Mouse (Mus musculus): ENCODE data around the gene Zfp503.

Zfp503 gene

DNA sequence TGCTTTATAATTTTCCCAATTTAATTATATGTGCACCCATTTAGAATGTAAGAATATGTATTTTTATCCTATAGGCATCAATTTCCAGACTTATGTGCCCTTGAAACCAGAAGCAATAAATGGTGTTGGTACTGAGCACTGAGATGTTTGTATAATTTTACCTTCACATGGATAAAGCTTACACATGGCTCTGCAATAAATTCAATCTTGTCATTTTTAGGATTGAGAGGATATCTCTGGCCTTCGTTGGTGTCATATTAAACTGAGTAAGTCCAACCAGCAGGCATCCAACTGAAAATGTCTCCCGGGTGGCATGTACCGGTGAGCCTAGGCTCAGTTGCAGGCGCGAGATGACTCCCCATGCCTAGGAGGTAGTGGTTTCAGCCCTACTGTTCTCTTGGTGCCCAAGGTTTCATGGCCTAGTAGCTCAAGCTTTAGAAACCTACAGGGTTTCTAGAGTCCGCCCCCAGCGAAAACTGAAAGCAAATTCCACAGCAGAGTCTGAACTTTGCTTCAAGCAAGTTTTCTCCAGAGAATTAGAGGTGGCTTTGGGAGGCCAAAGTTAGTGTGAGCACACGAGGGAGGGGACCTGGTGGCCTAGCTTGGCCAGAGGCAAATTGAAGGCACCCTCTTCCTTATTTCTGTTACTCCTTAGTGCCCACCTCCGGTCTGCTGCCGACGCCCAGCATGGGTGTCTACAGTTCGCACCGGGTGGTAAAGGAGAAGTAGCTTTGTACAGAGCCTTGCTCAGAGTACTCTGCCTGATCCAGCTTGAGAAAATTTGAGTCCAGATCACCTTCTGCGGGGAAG, 4.1 kb upstream of the Zfp503 start:
- in situ Hi-C loops (cut with MseI, MboI), result loop anchor here (25.0 kb wide), 2 partner anchors 594 to 819 kb away; no protein-coding TSS in a partner anchor

DNA sequence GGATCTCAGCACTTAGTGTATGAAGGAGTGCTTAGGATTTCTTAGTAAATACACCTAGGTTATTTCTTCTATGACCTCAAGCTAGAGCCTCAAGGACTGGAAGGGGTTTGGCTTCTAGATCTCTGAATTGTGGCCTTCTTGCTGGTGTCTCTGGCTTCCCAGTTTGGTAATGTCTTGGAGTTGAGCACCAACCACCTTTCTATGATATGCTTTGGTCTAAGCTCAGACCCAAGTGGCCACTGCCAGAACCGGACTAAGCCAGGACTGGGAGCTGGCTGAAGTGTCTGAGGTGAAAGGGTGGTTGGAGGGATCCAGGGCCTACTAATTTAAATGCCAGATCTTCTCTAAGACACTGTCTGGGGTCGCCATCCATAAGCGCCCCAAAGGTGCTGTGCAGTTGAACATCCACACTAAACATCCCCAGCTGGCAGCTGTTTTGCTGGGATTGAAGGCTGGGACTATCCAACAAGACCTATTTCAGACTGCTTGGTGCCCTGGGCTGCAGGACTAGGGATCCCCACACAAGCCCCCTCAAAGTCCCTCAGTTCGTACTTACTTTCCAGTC, 3.0 kb upstream of the Zfp503 start:
- in situ Hi-C loops (cut with MseI, MboI), result loop anchor here (25.0 kb wide), 2 partner anchors 595 to 820 kb away; no protein-coding TSS in a partner anchor

DNA sequence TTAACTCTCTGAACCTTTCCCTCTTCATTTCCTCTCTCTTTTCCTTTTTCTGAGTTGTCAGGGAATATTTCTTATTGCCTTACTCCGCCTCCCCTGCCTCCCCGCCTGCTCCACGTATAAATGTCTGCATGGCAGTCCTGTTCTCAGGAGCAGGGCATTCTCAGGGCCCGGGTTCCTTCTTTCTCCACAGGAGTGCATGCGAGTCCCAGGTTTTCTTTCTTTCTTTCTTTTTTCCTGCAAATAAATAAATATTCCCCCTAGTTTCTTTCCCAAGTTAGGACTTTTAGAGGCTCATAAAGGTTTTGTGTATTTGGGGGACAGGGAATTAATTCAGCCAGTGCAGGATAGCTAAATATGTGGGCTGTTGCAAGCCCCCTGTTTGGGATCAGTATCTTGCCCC, 2.5 kb upstream of the Zfp503 start:
- in situ Hi-C loops (cut with MseI, MboI), result loop anchor here (25.0 kb wide), 2 partner anchors 595 to 820 kb away; no protein-coding TSS in a partner anchor

DNA sequence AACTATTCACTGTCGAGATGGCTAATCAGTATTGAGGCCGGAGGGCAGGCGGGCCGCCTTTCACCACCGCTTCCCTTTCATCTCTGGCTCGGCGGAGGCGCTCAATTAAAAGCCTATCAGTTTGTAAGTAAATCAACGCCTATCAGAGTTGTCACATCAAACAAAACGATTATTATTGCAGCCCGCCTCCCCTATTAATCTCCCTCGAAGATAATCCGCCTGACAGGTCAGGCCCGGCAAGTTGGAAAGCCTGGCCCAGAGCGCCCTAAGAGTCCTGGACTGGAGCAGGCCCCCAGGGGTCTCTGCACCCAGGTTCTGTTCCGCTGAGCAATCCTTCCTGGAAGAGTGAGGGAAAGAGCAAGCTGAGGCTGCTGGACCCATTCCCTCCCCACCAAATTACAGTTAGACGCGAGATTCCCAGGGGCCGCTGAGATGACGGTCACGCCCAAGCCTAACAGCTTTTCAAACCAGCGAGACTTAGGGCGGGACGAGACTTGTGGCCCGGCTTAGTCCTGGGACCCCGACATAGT, 1.9 kb upstream of the Zfp503 start:
- in situ Hi-C loops (cut with MseI, MboI), result loop anchor here (25.0 kb wide), 2 partner anchors 596 to 821 kb away; no protein-coding TSS in a partner anchor

DNA sequence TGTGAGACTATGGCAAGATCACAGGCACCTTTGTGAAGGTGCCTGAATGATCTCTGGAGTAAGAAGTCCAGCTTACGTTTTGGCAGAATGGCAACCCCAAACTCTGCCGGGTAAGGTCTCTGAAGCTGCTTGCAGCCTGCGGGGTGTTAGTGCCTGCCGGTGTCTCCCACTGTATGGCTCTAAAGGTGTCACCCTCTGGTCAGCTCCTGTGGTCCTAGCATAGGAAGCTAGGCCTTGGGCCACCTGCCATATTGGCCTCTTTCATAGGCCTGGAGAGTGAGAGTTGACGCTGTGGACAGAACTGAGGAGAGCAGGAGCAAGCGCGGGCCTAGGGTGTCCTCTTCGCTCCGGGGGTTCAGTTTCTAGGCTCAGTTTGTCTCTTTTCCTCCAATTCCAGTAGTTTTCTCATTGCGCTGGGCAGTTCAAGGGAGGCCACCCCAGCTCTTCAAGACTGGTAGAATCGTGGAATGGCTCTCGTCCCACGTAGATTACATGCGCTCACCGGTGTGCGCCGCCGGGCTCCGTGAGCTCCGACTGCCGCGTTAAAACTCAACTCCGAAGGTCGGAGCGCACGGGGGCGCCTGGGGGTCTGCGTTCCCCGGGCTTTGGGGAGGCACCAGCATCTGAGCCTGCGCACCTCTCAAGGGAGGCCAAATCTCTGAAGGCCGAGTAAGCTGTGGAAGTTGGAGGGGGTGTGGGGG, 1.1 kb upstream of the Zfp503 start:
- in situ Hi-C loops (cut with MseI, MboI), result loop anchor here (25.0 kb wide), 2 partner anchors 597 to 822 kb away; no protein-coding TSS in a partner anchor

DNA sequence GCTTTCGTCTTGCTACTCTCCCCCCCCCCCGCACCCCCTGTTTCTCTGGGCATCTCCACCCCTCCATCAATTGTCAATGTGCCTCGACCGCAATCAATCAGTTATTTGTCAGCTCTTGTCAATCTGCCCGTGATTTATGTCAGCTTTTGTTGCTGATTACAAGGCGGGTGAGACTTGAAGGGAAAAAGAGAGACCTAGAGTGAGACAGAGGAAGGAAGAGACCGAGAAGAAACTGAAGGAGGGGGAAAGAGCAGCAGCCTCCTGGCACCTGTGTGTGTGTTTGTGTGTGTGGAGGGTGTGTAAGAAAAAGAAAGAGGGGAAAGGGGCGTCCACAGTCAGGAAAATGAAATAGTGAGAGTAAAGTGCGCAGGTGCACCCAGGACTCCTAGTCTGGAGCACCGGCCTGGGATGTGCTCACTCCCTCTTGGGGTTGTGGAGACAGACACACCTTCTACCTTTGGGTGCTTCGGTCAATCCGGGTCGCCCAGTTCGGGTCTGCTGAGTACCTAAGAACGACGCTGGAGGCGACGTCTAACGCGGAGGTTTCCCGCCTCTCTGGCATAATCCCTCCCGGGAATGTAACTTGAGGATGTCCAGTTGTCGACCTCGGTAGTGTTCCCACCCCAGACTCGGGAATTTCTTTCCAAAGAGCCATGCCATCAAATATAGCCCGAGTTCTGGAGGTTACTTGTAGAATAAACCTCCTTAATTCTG, 667 bp downstream of the Zfp503 start:
- in situ Hi-C loops (cut with MseI, MboI), result loop anchor here (10.0 to 25.0 kb wide), 3 partner anchors 586 to 824 kb away; no protein-coding TSS in a partner anchor

DNA sequence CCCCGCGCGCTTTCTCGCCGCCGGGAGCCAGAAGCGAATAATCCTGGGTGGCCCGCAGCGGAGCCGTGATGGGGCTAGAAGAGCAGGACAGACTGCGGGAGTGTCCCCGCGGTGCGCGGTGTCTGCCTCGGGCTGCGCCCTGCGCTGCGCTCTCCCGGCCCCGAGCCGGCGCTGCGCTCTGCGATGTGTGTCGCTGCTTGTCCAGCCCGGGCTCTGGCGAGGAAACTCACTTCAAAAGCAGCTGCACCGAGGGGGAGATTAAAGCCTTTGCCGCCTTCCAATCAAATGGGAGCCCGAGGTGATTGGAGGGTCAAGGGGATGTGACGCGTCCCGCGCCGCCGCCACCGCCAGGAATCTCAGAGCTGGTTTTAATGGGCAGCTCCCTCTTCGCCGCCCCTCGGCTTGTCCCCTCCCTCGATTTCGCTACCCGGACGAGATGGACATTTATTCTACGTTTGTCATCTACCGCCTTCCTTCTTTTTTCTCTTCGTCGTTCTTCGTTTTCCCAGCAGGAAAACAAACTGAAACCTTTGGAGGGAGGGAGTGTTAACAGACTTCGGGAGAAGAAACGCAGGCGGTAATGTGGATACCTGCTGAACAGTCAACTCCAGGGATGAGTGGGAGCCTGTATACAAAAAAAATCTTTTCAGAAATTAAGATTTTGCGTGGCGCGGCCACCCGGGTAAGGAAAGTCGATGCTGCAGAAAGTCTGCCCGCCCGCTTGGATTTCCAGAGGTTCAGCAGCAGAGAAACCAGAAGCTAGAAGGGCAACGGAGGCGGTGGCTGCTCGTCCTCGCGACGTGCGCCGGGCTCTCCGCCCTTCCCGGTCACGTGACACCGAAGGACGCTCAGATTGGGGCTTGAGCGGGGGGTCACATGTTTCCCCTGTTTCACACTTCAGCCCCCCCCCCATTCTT, 1.5 kb downstream of the Zfp503 start:
- in situ Hi-C loops (cut with MseI, MboI), result loop anchor here (10.0 to 25.0 kb wide), 3 partner anchors 587 to 824 kb away; no protein-coding TSS in a partner anchor

DNA sequence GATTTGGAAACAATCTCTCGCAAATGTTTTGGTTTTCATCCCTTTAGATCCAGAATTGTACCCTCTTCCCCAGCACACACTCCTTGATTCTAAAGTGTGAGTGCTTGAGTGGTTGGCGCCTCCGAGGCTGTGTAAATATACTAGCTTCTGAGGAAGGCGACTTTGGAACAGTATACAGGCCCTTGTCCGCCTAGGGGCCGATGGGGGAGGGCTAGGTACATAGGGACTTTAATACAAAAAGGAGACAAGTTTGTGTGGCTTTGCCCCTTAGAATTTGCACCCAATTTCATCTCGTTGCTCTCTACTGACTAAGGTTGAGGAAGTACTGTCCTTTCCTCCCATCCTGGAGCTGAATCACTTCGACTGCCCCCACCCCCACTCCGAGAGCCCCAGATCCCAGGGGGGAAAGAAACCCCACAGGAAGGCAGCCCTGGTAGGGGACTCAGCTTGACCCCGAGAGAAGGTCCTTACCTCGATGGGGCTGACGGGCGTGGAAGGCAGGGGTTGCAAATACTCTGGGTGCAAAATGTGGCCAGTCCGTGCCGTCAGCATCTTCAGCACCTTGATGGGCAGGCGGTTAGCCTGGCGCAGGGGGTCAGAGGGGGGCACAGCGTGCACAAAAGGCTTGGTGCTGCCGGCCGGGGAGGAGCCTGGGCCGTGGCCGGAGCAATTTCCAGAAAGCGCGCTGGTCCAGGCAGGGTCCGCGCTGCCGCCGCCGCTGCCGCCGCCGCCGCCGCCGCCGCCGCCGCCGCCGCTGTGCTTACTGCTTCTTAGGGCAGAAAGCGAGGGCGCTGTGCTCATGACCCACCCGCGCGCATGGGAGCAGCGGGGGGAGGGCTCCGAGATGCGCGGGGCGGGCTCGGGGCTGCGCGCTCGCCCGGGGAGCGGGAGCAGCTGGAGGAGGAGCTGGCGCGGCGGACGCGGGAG, 2.4 kb downstream of the Zfp503 start:
- in situ Hi-C loops (cut with MseI, MboI), result loop anchor here (10.0 to 25.0 kb wide), 3 partner anchors 588 to 825 kb away; no protein-coding TSS in a partner anchor

DNA sequence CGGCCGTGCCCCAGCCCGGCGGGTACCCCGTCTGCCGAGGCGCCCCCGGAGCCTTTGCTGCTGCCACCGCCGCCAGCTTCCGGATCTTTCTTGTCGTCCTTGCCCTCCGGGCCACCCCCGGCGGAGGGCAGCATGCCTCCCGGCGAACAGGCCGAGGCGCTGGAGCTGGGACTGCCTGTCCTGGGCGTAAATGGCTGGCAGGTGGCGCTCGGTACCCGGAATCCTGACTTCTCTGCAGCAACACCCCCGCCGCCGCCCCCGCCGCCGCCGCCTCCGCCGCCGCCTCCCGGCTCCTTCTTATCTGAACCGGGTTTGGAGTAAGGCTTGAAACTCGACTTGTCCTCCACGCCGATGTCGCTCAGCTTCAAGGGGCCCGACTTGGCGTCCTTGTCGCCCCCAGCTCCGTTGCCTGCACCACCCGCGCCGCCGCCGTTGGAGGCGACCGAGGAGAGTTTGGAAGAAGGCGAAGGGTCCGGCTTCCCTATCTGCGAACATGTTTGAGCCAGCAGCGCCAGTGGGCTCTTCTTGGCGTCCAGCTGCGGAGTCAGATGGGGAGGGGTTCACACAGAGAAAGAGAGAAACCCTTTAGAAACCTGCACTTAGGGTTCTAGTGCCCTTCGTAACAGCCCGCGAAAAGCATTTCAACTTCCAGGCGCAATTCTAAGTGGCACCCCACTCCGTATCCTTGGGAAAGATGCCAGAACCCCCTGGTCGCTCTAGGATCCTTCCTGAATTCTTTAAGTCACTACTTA, 3.2 kb downstream of the Zfp503 start:
- in situ Hi-C loops (cut with MseI, MboI), result loop anchor here (10.0 to 25.0 kb wide), 3 partner anchors 589 to 826 kb away; no protein-coding TSS in a partner anchor

DNA sequence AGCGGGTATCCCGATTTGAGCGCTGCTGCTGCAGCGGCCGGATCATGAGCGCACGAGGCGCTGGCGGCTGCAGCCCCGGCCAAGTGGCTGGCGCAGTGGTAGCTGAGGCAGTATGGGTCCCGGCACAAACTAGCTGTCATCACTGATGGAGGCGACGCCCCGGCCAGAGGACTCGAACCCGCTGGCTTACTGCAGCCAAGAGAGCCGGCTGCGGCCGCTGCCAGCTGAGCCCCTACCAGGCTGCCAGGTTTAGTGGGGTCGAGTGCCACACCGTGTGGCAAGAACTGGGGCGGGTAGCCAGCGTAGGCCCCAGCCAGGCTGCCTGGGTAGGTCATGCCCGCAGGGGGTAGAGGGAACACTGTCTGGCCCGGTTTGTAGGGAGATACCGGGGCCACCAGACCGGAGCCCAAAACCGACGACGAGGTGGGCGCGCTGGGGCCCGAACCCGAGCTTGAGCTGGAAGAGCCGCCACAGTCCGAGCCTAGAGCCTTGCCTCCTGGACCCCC, 3.9 kb downstream of the Zfp503 start:
- in situ Hi-C loops (cut with MseI, MboI), result loop anchor here (10.0 to 25.0 kb wide), 3 partner anchors 589 to 827 kb away; no protein-coding TSS in a partner anchor

DNA sequence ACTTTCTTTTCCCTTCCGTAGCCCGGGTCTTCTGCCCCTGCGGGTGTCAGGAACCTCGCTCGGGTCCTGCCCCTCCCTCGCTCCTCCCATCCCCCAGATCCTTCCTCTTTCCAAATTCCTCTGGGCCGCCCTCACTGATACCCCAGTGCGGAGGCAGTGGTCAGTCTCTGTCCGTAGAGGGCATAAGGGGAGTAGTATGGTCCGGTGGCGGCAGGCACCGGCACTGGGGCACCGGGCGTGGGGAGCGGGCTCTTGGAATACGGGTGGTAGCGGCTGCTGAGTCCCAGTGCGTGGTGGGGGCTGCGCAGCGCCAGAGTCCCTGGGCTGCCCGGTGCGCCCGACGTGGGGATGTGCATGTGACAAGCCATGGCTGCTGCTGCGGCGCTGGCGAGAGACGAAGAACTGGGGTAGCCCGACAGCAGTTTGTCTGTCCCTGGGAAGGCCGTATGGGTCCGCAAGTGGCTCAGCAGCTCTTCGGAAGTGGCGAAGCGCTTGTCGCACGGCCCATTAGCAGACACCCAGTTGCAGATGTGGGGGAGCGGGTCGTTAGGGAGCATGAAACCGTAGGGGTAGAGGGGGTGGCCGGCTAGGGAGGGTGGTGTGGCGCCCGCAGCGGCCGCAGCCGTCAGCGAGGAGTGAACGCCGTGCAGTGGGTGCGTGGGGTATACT, 4.5 kb downstream of the Zfp503 start:
- in situ Hi-C loops (cut with MseI, MboI), result loop anchor here (10.0 to 25.0 kb wide), 3 partner anchors 590 to 827 kb away; no protein-coding TSS in a partner anchor

DNA sequence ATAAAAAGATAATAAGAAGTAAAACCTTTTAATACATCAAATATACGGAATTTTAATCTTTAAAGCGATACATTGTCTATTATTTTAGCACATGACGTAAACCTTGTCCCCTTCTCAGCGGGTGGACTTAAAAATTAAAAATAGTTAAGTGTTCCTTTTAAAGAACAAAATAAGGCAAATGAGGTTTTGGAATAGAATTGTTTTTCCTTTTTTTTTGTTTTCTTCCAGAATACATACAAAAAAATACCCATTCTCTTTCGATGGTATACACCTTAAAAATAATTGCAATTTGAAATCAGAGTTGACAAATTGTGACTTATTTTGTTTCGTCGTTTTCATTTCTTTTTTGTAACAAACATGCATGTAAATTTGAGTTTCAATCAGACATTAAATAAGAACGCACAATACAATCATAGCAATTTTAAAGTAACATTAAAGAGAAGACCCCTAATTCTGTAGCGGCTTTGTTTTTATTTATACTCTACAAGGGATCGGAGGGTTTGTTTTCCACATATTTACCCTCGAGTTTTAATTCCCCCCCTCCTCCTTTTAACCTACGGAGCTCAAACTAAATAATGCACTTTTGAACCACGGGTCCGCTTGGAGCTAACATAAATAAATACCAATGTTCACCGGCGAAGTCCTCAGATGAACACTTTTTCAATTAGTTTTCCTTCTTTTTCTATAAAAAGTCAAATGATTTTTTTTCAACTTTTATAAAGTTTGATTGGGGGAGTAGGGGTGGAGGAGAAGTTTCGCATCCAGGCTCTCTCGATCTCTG, 5.3 kb downstream of the Zfp503 start:
- in situ Hi-C loops (cut with MseI, MboI), result loop anchor here (10.0 to 25.0 kb wide), 3 partner anchors 591 to 828 kb away; no protein-coding TSS in a partner anchor

DNA sequence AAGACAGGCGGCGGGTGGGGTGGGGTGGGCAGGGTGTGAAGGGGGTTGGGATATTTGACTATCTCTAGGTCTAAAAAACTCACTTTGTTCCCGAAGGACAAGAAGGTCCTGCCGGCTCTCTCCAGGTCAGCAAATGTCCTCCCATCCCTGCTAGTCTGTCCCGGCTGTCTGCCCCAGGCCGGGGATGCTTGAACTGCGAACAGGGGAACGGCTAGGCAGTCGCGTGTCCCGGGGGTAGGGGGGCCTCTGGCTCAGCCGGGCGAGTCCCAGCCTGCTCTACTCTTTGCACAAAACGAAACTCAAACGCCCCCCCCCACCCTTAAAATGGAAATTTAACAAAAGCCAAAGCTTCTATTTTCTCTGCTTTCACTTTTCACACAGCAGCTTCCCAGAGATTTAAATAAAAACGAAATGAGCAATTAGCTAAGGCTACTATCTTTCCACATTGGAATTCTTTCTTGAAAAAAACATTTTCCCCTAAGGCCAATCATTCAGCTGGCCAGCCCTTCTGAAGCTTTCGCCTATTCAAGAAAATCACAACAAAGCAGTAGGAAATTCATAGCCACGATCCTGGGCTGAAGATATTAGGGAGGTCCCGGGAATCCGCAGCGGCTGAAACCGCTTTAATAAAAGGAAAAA, 6.0 kb downstream of the Zfp503 start:
- in situ Hi-C loops (cut with MseI, MboI), result loop anchor here (10.0 to 25.0 kb wide), 3 partner anchors 591 to 829 kb away; no protein-coding TSS in a partner anchor

DNA sequence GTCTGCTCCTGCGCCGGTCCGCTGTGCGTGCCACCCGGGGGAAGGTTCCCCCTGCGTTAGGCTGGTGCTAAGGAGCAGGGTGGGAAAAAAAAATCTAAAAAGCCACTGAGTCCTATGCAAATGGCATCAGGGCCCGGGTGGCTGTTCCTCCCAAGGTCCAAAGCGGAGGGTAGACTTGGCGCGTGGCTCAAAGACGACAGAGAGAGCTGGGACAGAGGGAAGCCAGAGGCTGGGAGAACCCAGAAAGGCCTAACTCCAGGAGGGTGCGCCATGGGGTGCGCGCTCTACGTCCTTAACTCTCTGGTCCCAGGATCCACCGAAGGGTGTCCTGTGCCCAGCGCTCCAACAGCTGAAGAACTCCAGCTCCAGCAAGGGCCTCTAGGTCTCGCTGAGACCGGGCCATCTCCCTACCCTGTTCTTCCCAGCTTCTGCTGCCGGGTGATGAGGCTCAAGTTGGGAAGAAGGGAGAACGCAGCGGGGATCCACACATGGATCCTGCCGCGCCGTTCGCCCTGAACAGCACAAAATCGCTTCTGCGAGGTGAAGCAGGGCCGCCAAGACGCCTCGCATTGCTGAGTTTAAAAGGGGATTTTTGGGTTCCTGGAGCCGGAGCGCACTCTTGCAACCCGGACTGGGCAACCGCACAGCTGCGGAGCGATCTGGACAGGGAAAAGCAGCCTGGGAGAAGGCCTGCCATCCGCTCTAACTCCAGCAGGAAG, 6.7 kb downstream of the Zfp503 start:
- in situ Hi-C loops (cut with MseI, MboI), result loop anchor here (10.0 to 25.0 kb wide), 3 partner anchors 592 to 830 kb away; no protein-coding TSS in a partner anchor

DNA sequence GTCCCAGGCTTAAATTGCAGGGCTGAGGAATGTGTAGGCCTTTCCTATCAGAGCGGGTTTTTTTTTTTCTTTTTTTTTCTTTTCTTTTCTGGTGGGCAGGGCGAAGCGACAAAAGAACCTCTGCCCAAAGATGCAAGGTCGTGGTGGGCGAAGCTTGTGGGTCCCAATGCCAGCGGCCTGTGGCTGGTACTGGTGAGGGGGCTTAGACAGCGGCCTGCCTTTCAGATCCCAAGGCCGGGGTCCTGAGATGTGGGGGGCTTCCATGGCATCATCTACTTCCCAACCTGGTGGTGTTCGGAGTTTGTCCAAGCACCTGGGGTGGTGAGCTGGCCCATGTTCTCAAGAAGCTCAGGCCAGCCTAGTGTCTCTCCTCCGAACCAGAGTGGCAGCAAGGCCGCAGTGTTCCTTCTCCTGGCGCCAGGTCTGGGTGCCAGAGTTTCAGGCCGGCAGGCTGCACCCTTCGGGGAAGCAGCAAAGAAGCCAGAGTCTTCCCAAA, 7.3 kb downstream of the Zfp503 start:
- in situ Hi-C loops (cut with MseI, MboI), result loop anchor here (10.0 to 25.0 kb wide), 3 partner anchors 593 to 830 kb away; no protein-coding TSS in a partner anchor

All from mouse trophoblast stem cell (cell line).